Mouse (Mus musculus): ENCODE data around the gene Pcbd2. TPM values are rescaled to one million over a fixed set of nuclear protein-coding genes. Genes with fewer than 3 reads are reported as not detected.

The Pcbd2 gene
- polyA plus RNA-seq, 1 experiment from 2014 or later, result 59.1 TPM

GRCm38 (mm10) chr13:55756789-55757188 is 29.6 kb downstream of the Pcbd2 start:
- Histone ChIP-seq H3K4me2 (peak overlapping the region; percentile 46), H3K36me3 (ENCODE audit: control insufficient read depth, insufficient read depth, low read length) (no peaks in the 10 kb centered on the region), H3K27me3 (ENCODE audit: control insufficient read depth, insufficient read depth, low read length) (no peaks in the 10 kb centered on the region), H3K27ac (ENCODE audit: low read depth, low read length) (no peak overlapping the region), H3K9ac (ENCODE audit: low read depth, low read length) (peak overlapping the region; percentile 50), H3K9me3 (replicated peaks; ENCODE audit: control insufficient read depth, low read length) (no peaks in the 10 kb centered on the region), H3K4me3 (ENCODE audit: low read depth, low read length) (no peak overlapping the region), H3K4me1 (ENCODE audit: control insufficient read depth, insufficient read depth, low read length) (peaks cover 5% of the 10 kb centered on the region)
- WGBS (ENCODE audit: insufficient replicate concordance), result 41% methylated on average over 8 of the region's 8 CpGs
- ATAC-seq (replicated peaks; ENCODE audit: insufficient number of reproducible peaks, low FRiP score, low TSS enrichment), result peak; percentile 57; the same call in 1 of the 2 replicates

DNA sequence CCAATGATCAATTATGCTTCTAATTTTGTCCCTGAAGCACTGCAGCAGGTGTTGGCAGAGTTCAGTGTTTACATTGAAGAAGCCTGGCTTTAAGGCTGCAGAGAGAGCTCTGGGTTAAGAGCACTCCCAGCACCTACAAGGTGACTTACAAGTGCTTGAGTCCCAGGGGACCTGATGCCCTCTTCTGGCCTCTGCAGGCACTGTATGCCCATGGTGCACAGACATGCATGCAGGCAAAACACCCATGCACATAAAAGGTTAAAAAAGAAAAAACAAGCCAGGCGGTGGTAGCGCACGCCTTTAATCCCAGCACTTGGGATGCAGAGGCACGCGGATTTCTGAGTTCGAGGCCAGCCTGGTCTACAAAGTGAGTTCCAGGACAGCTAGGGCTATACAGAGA is 30.5 kb downstream of the Pcbd2 start:
- Histone ChIP-seq H3K27me3 (ENCODE audit: control insufficient read depth, insufficient read depth, low read length) (no peaks in the 10 kb centered on the region), H3K4me1 (ENCODE audit: control insufficient read depth, insufficient read depth, low read length) (peaks cover 5% of the 10 kb centered on the region), H3K36me3 (ENCODE audit: control insufficient read depth, insufficient read depth, low read length) (no peaks in the 10 kb centered on the region), H3K4me2 (no peak overlapping the region), H3K9me3 (replicated peaks; ENCODE audit: control insufficient read depth, low read length) (no peaks in the 10 kb centered on the region), H3K4me3 (ENCODE audit: low read depth, low read length) (no peak overlapping the region), H3K9ac (ENCODE audit: low read depth, low read length) (no peak overlapping the region), H3K27ac (ENCODE audit: low read depth, low read length) (no peak overlapping the region)
- 84% methylated on average over 6 of the region's 6 CpGs for WGBS (ENCODE audit: insufficient replicate concordance)
- ATAC-seq (replicated peaks; ENCODE audit: insufficient number of reproducible peaks, low FRiP score, low TSS enrichment), result no peak

GRCm38 (mm10) chr13:55760576-55760975 is 33.4 kb downstream of the Pcbd2 start:
- H3K9ac ChIP-seq (ENCODE audit: low read depth, low read length), result no peak overlapping the region
- no peak overlapping the region for H3K4me2 ChIP-seq
- WGBS (ENCODE audit: insufficient replicate concordance), result 61% methylated on average over 10 of the region's 10 CpGs
- H3K9me3 ChIP-seq (replicated peaks; ENCODE audit: control insufficient read depth, low read length), result no peaks in the 10 kb centered on the region
- peaks cover 5% of the 10 kb centered on the region for H3K4me1 ChIP-seq (ENCODE audit: control insufficient read depth, insufficient read depth, low read length)
- no peak overlapping the region for H3K4me3 ChIP-seq (ENCODE audit: low read depth, low read length)
- H3K27me3 ChIP-seq (ENCODE audit: control insufficient read depth, insufficient read depth, low read length), result no peaks in the 10 kb centered on the region
- H3K27ac ChIP-seq (ENCODE audit: low read depth, low read length), result no peak overlapping the region
- no peak for ATAC-seq (replicated peaks; ENCODE audit: insufficient number of reproducible peaks, low FRiP score, low TSS enrichment)
- no peaks in the 10 kb centered on the region for H3K36me3 ChIP-seq (ENCODE audit: control insufficient read depth, insufficient read depth, low read length)

DNA sequence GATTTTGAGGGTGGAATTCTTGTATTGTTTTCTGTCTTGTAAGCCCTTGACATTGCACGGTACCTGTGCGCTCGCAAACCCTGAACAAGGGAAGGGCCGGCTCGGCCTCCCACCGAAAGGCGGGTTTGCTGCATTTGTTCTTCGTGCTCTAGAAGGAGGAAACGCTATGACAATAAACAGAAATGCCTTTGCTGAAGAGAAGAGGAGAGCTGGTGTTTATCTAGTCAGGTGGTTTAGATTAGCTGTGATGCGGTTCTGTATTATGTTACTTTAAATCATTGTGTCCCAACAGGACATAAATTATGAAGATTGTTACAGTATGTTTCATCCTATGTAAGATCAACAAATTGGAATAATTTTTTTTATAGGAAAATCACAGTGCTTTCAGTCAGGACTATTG is 34.3 kb downstream of the Pcbd2 start:
- no peak for ATAC-seq (replicated peaks; ENCODE audit: insufficient number of reproducible peaks, low FRiP score, low TSS enrichment)
- H3K4me1 ChIP-seq (ENCODE audit: control insufficient read depth, insufficient read depth, low read length), result peaks cover 5% of the 10 kb centered on the region
- no peaks in the 10 kb centered on the region for H3K27me3 ChIP-seq (ENCODE audit: control insufficient read depth, insufficient read depth, low read length)
- H3K36me3 ChIP-seq (ENCODE audit: control insufficient read depth, insufficient read depth, low read length), result no peaks in the 10 kb centered on the region
- H3K4me2 ChIP-seq, result no peak overlapping the region
- H3K9ac ChIP-seq (ENCODE audit: low read depth, low read length), result no peak overlapping the region
- no peaks in the 10 kb centered on the region for H3K9me3 ChIP-seq (replicated peaks; ENCODE audit: control insufficient read depth, low read length)
- WGBS (ENCODE audit: insufficient replicate concordance), result 71% methylated on average over 10 of the region's 10 CpGs
- no peak overlapping the region for H3K27ac ChIP-seq (ENCODE audit: low read depth, low read length)
- H3K4me3 ChIP-seq (ENCODE audit: low read depth, low read length), result no peak overlapping the region

DNA sequence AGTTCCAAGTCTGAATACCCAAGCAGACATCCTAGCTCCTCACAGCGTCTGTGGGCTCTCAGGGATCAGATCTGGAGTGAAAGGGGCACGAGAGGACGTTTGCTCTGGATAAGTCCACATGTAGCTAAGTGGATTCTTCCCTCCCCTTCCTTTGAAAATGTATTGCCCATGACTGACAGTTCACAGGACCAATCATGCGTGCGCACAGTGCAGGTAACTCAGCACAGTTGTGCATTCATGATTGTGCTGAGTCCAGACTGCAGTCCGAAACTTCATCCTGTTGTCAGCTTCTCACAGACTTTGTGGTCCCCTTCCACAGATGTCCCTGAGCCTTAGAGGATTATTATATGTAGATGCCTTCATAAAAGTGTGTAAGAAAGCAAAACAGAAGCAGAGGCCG is 47.2 kb downstream of the Pcbd2 start:
- Histone ChIP-seq H3K36me3 (ENCODE audit: control insufficient read depth, insufficient read depth, low read length) (no peaks in the 10 kb centered on the region), H3K4me1 (ENCODE audit: control insufficient read depth, insufficient read depth, low read length) (0 out of 2 replicates have a peak, but pooled peaks cover 2% of the 10 kb centered on the region), H3K27ac (ENCODE audit: low read depth, low read length) (no peak overlapping the region), H3K4me3 (ENCODE audit: low read depth, low read length) (no peak overlapping the region), H3K4me2 (no peak overlapping the region), H3K27me3 (ENCODE audit: control insufficient read depth, insufficient read depth, low read length) (no peaks in the 10 kb centered on the region), H3K9me3 (replicated peaks; ENCODE audit: control insufficient read depth, low read length) (no peaks in the 10 kb centered on the region), H3K9ac (ENCODE audit: low read depth, low read length) (no peak overlapping the region)
- ATAC-seq (replicated peaks; ENCODE audit: insufficient number of reproducible peaks, low FRiP score, low TSS enrichment), result no peak
- 77% methylated on average over 7 of the region's 7 CpGs for WGBS (ENCODE audit: insufficient replicate concordance)

- no peak overlapping the region for H3K4me3 ChIP-seq (ENCODE audit: low read depth, low read length)
- H3K27me3 ChIP-seq (ENCODE audit: control insufficient read depth, insufficient read depth, low read length), result no peaks in the 10 kb centered on the region
- H3K4me1 ChIP-seq (ENCODE audit: control insufficient read depth, insufficient read depth, low read length), result 0 out of 2 replicates have a peak, but pooled peaks cover 2% of the 10 kb centered on the region
- no peak for ATAC-seq (replicated peaks; ENCODE audit: insufficient number of reproducible peaks, low FRiP score, low TSS enrichment)
- no peak overlapping the region for H3K9ac ChIP-seq (ENCODE audit: low read depth, low read length)
- 29% methylated on average over 11 of the region's 11 CpGs for WGBS (ENCODE audit: insufficient replicate concordance)
- no peak overlapping the region for H3K4me2 ChIP-seq
- no peaks in the 10 kb centered on the region for H3K36me3 ChIP-seq (ENCODE audit: control insufficient read depth, insufficient read depth, low read length)
- no peaks in the 10 kb centered on the region for H3K9me3 ChIP-seq (replicated peaks; ENCODE audit: control insufficient read depth, low read length)
- H3K27ac ChIP-seq (ENCODE audit: low read depth, low read length), result no peak overlapping the region
Observed at GRCm38 (mm10) chr13:55775056-55775455, 47.9 kb downstream of the Pcbd2 start.

- 81% methylated on average over 3 of the region's 3 CpGs for WGBS (ENCODE audit: insufficient replicate concordance)
- Histone ChIP-seq H3K9me3 (replicated peaks; ENCODE audit: control insufficient read depth, low read length) (no peaks in the 10 kb centered on the region), H3K4me2 (no peak within 1 kb of the TSS), H3K9ac (ENCODE audit: low read depth, low read length) (no peak within 1 kb of the TSS), H3K4me3 (ENCODE audit: low read depth, low read length) (no peak within 1 kb of the TSS), H3K4me1 (ENCODE audit: control insufficient read depth, insufficient read depth, low read length) (no peaks in the 10 kb centered on the region), H3K36me3 (ENCODE audit: control insufficient read depth, insufficient read depth, low read length) (no peaks in the 10 kb centered on the region), H3K27me3 (ENCODE audit: control insufficient read depth, insufficient read depth, low read length) (no peaks in the 10 kb centered on the region), H3K27ac (ENCODE audit: low read depth, low read length) (no peak within 1 kb of the TSS)
- no peak for ATAC-seq (replicated peaks; ENCODE audit: insufficient number of reproducible peaks, low FRiP score, low TSS enrichment)
Observed at GRCm38 (mm10) chr13:55784268-55784667, 57.1 kb downstream of the Pcbd2 start, which contains the start of gene Catsper3. Gene Catsper3, plus strand, starts transcription at chr13:55784568.

- Histone ChIP-seq H3K4me2 (no peak overlapping the region), H3K9me3 (replicated peaks; ENCODE audit: control insufficient read depth, low read length) (no peaks in the 10 kb centered on the region), H3K4me3 (ENCODE audit: low read depth, low read length) (no peak overlapping the region), H3K4me1 (ENCODE audit: control insufficient read depth, insufficient read depth, low read length) (no peaks in the 10 kb centered on the region), H3K27ac (ENCODE audit: low read depth, low read length) (no peak overlapping the region), H3K36me3 (ENCODE audit: control insufficient read depth, insufficient read depth, low read length) (no peaks in the 10 kb centered on the region), H3K27me3 (ENCODE audit: control insufficient read depth, insufficient read depth, low read length) (no peaks in the 10 kb centered on the region), H3K9ac (ENCODE audit: low read depth, low read length) (no peak overlapping the region)
- no peak for ATAC-seq (replicated peaks; ENCODE audit: insufficient number of reproducible peaks, low FRiP score, low TSS enrichment)
- WGBS (ENCODE audit: insufficient replicate concordance), result 72% methylated on average over 11 of the region's 11 CpGs
Observed at GRCm38 (mm10) chr13:55786120-55786519, 59.0 kb downstream of the Pcbd2 start.

DNA sequence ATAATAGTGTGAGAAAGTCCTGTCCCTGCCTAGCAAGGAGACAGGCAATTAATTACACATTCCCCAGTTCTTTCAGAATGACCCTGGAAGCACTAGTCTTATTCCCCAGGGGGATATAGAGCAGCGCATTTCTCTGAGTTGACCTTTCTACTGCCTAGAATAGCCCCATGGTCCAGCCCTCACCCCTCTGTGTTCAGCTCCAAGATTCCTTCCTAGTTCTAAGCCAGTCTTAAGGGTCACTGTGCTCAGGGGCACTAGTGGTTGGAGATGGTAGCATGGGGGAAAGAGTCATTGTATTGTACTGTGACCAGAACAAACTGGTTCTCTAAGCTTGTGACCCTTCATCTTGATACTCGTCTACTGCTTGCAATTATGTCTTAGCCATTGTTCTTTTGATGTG is 74.1 kb downstream of the Pcbd2 start:
- no peak for ATAC-seq (replicated peaks; ENCODE audit: insufficient number of reproducible peaks, low FRiP score, low TSS enrichment)
- Histone ChIP-seq H3K9ac (ENCODE audit: low read depth, low read length) (no peak overlapping the region), H3K4me3 (ENCODE audit: low read depth, low read length) (no peak overlapping the region), H3K4me2 (no peak overlapping the region), H3K4me1 (ENCODE audit: control insufficient read depth, insufficient read depth, low read length) (no peaks in the 10 kb centered on the region), H3K36me3 (ENCODE audit: control insufficient read depth, insufficient read depth, low read length) (no peaks in the 10 kb centered on the region), H3K9me3 (replicated peaks; ENCODE audit: control insufficient read depth, low read length) (peaks cover 3% of the 10 kb centered on the region; the same call in 1 of the 2 replicates), H3K27me3 (ENCODE audit: control insufficient read depth, insufficient read depth, low read length) (no peaks in the 10 kb centered on the region), H3K27ac (ENCODE audit: low read depth, low read length) (no peak overlapping the region)
- WGBS (ENCODE audit: insufficient replicate concordance), result 76% methylated on average over 2 of the region's 2 CpGs

Data from heart, embryonic 11.5 days (tissue).